In genomic region chr6:14298167-14298566, GRCm38 (mm10) we compare ENCODE assay signal across 17 mouse cellular contexts.
"Had no signal": no experiment of that assay in that cellular context is flagged by ENCODE, and none has a peak within 500 bp of the region (broad histone marks: within the 10 kb centered on the region; RNA-seq: fewer than 3 reads in every experiment).

No protein-coding gene starts in this region.

- H3K4me2 ChIP-seq: lung, embryonic 14.5 days; midbrain, embryonic 15.5 days; neural tube, embryonic 13.5 days; neural tube, embryonic 15.5 days had no signal

- DNase-seq: lung, adult 18-20 months; lung, embryonic 14.5 days; lung, postnatal 10 days; lung, postnatal 4 days; retina, postnatal 1 day; right cerebral cortex, adult 18-20 months; right cerebral cortex, postnatal 25 days; right cerebral cortex, postnatal 4 days; spleen, adult 18-20 months; thymus, adult 18-20 months; thymus, postnatal 14 days; thymus, postnatal 36 days had no signal

- H3K4me3 ChIP-seq: midbrain, embryonic 15.5 days; myocyte; neural tube, embryonic 13.5 days; neural tube, embryonic 15.5 days had no signal

- ATAC-seq: midbrain, embryonic 15.5 days had no signal

- H3K9ac ChIP-seq: liver, embryonic 14.5 days; lung, embryonic 14.5 days; midbrain, embryonic 15.5 days; neural tube, embryonic 13.5 days; neural tube, embryonic 15.5 days had no signal

- H3K9me3 ChIP-seq: midbrain, embryonic 15.5 days; neural tube, embryonic 13.5 days; neural tube, embryonic 15.5 days had no signal

- H3K4me1 ChIP-seq: midbrain, embryonic 15.5 days; neural tube, embryonic 13.5 days; neural tube, embryonic 15.5 days had no signal

- H3K27ac ChIP-seq: liver, embryonic 14.5 days; midbrain, embryonic 15.5 days; neural tube, embryonic 13.5 days; neural tube, embryonic 15.5 days had no signal

- H3K36me3 ChIP-seq: midbrain, embryonic 15.5 days; neural tube, embryonic 13.5 days; neural tube, embryonic 15.5 days had no signal

- H3K27me3 ChIP-seq: midbrain, embryonic 15.5 days; neural tube, embryonic 13.5 days; neural tube, embryonic 15.5 days had no signal
